Mouse (Mus musculus): Measurements from ENCODE around the gene Fam160a2. TPM values are rescaled to one million over a fixed set of nuclear protein-coding genes. Genes with fewer than 3 reads are reported as not detected.

Fam160a2 gene
- 10 to 100 TPM; 54.3 to 58.2 TPM for total RNA-seq (2021)
- long read RNA-seq, experiment 1, full-length matches to known transcripts = 36 of 52 reads
- long read RNA-seq, experiment 1, partial matches to known transcripts = 5 of 52 reads
- long read RNA-seq, experiment 1, other reads (novel, unspliced or antisense) = 11 of 52 reads
- long read RNA-seq, experiment 2, full-length matches to known transcripts = 28 of 43 reads
- long read RNA-seq, experiment 2, partial matches to known transcripts = 3 of 43 reads
- long read RNA-seq, experiment 2, other reads (novel, unspliced or antisense) = 12 of 43 reads

DNA sequence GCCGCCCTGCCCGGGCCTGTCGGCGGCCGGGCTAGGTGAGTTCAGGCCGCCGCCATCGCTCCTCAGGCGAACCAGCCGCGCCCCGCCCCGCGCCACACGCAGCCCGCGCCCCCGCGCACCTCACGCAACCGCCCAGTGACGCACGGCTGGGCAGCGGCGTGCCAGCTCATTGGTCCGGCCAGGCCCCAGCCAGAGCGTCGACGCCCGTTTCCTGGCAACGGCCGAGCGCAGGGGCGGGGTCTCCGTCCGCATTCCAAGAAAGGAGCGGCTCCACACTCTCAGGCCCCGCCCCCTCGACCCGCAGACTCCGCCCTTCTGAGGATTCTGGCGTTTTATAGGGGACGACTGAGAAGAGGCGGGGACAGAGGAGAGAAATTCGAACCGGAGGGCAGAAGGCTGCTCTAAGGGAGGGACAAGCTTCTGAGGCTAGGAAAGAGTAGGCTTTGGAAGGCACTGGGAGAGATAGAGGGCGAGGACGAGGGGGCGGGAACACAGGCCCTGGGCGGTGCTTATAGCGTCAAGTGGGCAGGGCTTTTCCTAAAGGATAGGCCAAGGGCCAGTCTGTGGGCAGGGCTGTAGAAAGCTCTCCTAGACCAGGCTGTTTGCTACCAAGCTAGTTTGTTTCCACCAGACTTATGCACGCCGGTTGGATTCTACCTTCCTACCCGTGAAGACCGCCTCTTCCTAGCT is at the start of gene Fam160a2:
Gene Fam160a2, minus strand, starts transcription at position 120 of the 690 bp plus-strand sequence.
- DNase-seq (ENCODE audit: low spot score in 2 of 2) = peak; percentile 98 to 100

- no peak for DNase-seq (ENCODE audit: low spot score in 2 of 2)
Observed at GRCm38 (mm10) chr7:105445076-105445475, 45.2 kb upstream of the Fam160a2 start.

DNA sequence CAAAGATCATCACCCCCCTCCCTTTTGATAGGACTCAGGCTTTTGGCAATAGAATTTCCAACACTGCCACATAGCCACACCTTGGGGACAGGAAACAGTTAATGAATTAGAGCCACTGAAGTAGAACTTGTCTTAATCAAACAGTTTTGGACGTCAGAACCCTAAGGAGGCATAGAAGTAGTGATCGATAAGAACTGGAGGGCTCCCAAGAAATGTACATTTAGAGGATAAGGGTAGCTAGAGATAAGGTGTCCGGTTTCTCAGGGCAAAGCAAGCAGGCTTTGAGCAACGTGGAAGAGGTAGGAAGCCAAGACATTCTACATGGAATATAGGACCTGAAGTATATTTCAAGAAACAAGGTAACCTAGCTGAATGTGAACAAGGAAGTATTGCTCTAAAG is 41.6 kb upstream of the Fam160a2 start:
- no peak for DNase-seq (ENCODE audit: low spot score in 2 of 2)

DNA sequence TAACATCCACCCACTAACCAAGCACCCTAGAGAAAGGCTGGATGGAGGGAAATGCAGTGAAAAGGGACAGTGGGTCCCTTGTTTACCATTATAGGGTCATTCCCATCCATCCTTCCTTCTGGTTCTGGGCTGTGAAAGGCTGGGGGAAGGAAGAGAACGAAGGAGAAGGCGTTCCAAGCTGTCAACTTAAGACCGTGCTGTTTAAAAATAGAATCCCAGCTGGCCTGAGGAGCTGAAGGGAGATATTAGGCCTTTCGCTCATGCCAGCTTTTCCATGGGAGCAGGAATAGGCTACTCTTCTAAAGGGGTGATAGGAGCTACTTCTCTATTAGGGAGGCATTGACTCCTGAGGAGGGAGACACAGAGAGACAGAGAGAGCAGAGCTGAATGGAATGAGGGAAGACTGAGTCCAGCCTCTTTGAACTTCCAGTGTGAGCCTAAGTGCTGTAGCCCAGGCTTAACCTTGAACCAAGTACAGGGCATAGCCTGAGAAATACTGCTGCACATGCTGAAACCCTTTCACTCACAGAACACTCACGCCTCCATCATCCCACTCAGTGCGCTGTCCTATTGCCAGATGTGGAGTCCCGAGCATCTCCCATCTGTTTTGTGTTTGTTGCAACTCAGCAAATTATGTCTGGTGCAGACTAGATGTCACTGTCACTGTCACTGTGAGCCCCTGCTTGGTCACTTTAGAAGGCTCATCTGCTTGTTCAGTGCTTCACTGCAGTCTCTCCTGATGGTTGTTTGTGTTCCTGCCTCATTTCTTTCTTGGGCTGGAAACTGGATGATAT is 38.3 kb upstream of the Fam160a2 start:
- DNase-seq (ENCODE audit: low spot score in 2 of 2) = peak; percentile 18 to 37

DNA sequence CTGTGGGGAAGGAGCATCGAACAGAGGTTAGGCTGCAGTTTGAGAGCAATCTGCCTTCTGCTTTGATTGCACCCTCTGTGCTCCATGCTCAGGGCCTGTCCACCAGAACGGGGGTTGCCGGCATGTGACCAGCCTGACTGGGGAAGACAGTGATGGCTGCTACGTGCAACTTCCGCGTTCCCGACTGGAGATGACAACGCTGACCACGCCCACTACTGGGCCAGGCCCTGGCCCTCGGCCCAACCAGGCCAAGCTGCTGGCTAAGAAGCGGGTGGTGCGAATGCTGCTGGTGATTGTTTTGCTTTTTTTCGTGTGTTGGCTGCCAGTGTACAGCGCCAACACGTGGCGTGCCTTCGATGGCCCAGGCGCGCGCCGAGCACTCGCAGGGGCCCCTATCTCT is 34.9 kb upstream of the Fam160a2 start:
- no peak for DNase-seq (ENCODE audit: low spot score in 2 of 2)

- DNase-seq (ENCODE audit: low spot score in 2 of 2) = no peak
Observed at GRCm38 (mm10) chr7:105433859-105434258, 34.0 kb upstream of the Fam160a2 start.

GRCm38 (mm10) chr7:105432058-105432457 is 32.2 kb upstream of the Fam160a2 start:
- DNase-seq (ENCODE audit: low spot score in 2 of 2) = no peak

- DNase-seq (ENCODE audit: low spot score in 2 of 2) = no peak
Observed at GRCm38 (mm10) chr7:105426051-105426450, 26.2 kb upstream of the Fam160a2 start.

DNA sequence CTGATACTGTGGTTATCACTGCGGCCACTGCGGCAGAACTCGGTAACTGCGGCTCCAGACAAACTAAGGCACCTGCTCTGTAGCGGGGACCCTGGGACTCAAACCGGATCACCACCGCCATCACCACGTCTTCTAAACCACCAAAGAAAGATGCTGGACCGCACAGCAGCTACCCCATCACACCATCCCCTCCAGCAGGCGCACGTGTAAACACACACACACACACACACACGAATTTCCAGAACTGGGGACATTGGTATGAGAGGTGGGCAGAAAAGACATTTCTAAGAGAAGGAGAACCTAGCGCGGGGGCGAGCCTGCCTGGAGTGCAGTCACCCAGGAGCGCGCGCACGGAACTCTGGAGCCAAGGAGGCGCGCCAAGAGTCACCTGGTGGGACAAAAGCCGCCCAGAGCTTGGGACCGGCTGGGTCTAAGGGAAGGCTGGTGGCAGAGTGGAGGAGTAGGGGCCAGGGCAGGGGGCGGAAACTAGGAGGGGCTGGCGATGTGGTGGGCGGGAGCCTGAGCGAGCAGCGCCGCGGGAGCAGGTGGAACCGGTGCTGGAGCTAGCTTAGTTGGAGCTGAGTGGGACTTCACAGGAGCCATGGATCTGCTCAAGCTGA is 25.7 kb upstream of the Fam160a2 start, which contains the start of gene Cckbr:
Gene Cckbr, plus strand, starts transcription at position 308 of the 620 bp plus-strand sequence.
- DNase-seq (ENCODE audit: low spot score in 2 of 2) = peak in 1 of 2 experiments; percentile 16

DNA sequence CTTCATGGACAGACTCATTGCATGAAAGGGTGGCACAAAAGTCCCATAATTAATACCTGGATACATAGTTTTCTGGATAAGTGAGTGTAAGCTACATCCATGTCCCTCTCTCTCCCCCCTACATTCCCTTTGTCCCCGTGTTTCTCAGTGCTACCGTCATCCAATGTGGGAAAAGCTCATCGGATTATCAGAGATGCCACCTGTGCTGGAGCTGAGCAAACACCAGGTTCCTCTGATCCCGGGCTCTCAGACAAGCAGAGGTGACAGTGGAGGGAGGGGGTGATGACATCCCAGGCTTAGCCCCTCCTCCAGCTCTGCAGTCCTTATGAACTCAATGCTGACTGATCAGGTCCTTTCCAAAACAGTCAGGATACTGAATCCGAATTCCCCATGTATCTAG is 24.5 kb upstream of the Fam160a2 start:
- no peak for DNase-seq (ENCODE audit: low spot score in 2 of 2)

DNA sequence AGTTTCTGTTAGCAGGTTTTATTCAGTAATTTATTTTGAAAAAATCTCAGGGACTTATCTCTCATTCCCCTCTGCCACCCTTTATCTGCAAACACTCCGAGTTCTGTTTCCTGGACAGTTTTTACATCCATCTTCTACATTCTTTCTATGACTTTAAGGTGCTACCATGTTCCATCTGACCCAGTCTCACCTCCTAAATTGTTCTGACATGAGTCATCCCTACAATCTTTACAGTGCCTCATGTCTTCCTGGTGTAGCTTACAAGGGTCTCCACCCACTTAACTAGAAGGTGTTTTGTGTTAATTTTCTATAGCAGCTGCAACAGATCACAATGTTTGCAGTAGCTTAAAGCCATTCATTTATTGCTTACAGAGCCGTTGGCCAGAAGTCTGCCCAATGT is 21.0 kb upstream of the Fam160a2 start:
- DNase-seq (ENCODE audit: low spot score in 2 of 2) = no peak

DNA sequence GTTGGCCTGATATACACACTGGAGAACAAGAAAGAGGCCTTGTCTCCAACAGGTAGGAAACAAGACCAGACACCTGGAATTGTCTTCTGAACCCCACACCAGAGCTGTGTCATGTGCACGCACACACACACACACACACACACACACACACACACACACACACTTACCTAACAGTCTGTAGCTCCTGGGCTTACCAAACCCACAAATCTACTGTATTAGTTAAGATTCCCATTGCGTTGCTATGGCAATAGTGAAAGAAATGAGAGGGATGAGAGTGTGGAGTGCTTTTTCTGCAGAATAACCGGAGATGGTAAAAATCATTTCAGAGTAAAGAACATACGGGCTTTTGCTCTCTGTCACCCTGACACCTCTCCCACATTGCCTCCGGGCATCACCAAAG is 18.3 kb upstream of the Fam160a2 start:
- DNase-seq (ENCODE audit: low spot score in 2 of 2) = no peak

DNA sequence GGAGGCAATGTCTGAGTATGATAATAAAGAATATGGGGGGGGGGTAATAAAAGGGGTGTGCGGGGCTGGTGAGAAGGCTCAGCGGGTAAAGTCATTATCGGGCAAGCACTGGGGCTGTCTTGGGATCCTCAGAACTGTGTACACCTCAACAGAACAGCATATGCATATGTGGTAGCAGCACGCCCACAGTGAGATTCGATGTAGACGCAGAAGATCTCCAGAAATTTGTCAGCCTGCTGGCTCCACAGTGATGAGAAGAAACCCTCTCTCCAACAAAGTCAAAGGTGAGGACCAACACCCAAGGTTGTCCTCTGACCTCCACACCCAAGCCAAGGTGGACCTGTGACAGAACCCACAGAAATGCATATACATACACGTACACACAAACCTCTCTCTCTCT is 16.7 kb upstream of the Fam160a2 start:
- DNase-seq (ENCODE audit: low spot score in 2 of 2) = no peak

DNA sequence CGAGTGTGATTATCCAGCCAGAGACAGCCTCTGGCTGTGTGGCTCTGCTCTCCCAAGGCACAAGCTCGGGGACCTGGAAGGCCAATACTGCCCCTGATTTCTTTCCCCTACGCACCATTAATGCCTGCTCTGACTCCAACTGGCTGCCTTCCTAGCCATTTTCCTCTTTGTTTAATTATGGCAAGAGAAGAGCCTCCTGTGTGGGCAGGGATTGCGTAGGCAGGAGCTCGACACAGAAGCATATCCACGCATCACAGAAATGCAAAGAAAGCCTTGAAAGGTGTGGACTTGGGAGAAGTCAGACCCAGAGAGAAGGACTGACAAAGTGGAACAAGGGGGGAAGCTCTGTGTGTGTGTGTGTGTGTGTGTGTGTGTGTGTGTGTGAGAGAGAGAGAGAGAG is 14.5 kb upstream of the Fam160a2 start:
- DNase-seq (ENCODE audit: low spot score in 2 of 2) = no peak

DNA sequence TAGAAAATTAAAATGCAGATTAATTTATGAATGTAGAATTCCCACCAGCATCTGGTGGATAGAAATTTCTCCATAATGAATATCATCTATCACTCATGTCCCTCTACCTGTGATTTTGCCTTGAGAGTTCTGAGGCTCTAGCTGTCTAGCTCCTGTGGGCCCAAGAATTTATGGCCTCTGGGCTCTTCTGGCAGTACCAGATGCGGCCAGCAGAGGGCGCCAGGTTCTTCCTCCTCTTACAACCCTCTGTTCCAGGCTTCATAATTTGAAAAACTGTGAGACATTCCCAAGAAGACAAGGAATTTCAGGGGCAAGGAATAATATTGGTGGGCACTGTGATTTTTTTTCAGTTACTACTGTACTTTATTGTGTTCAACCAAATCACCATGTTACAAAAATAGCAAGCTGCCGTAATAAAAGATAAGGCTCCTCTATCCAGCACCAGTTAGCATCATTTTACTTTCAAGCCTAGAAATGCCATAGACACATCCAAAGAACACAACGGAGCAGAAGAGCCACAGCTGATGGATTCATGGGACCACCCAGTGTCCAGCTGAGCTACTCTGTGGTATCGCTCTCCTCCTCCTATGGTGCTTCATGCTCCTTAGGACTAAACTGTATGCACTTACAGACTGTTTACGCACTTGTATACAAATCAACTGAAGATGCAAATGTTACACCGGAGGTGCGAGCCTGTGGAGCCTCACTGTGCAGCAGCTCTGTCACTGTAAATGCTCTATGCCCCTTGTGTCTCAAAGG is 12.2 kb upstream of the Fam160a2 start:
- peak; percentile 77 to 85 for DNase-seq (ENCODE audit: low spot score in 2 of 2)

GRCm38 (mm10) chr7:105406322-105406721 is 6.5 kb upstream of the Fam160a2 start:
- DNase-seq (ENCODE audit: low spot score in 2 of 2) = no peak

- DNase-seq (ENCODE audit: low spot score in 2 of 2) = no peak
Observed at GRCm38 (mm10) chr7:105404268-105404667, 4.4 kb upstream of the Fam160a2 start, which contains the start of gene Cnga4. Gene Cnga4, plus strand, starts transcription at chr7:105404568.

DNA sequence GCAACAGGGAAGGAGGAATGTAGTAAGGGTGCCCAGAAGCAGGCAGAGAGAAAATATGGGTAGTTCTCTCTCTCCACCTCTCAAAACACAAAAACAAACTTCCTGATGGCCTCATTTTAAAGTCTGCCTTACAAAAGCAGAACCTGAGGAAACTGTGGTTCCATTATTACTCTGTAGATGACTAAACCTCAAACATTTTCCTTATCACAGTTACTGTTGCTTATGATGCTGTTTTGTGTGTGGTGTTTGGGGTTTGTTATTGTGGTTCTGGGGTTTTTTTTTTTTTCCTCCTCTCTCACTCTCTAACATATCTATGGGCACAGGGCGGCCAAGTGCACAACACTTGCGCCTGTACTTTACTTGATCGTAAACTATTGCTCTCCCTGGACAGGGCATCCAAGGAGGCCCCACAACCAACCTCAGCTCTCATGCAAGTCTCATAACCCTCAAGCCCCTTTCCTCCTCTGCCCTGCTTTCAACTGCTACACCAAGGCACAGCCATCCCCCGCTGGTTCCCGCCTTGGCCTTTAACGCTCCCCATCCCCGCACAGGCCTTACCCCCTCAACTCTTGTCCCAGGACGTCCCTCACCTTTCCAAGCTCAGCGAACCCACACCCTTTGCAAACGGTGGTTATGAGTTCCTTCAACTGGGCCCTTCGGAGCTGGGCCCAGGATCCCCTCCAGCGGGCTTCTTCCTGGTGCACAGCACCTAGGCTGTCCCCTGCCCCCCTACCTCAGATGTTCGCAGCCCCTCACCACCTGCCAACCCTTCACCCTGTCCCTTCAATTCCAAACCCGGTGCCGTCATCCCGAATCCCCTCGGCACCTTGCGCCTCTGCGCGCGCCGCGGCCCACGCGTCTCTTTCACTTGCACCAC is 558 bp downstream of the Fam160a2 start:
- no peak for DNase-seq (ENCODE audit: low spot score in 2 of 2)

DNA sequence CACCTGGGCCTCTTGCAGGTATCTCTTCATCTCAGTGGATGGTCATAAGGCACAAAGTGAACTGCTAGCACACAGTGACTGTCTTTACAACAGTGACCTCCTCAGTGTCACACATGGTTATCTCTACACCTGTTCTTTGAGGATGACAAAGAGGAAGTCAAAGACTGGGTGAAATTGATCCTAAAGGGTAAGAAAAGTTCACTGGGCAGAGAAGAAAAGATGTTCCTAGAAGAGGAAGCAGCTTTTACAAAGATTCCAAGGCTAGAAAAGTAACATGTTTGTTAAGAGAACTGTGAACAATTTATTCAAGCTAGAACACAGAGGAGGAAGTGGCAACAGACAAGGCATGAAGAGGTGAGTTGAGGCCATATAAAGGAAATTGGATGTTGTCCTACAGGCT is 3.7 kb downstream of the Fam160a2 start:
- DNase-seq (ENCODE audit: low spot score in 2 of 2) = no peak
